Mouse (Mus musculus): ENCODE measurements at regions not wholly inside any gene's neighbourhood (a gene's known extent, or its start where the extent isn't known, plus 50 kb on each side); places are given as distances from the start of the nearest gene placed in this dataset.

- H3K27me3 ChIP-seq (ENCODE audit: control insufficient read depth, insufficient read depth, low read length) = no peaks in the 10 kb centered on the region
Observed at GRCm38 (mm10) chr7:129141942-129142598, 114.8 kb upstream of the Plpp4 start.

GRCm38 (mm10) chr7:129142599-129142949, 114.3 kb upstream of the Plpp4 start:
- no peak for DNase-seq

More at GRCm38 (mm10) chr7:129141942-129142598, 114.8 kb upstream of the Plpp4 start:
- Histone ChIP-seq H3K9ac (ENCODE audit: low read depth, low read length) (no peak overlapping the region), H3K4me3 (no peak overlapping the region), H3K4me1 (ENCODE audit: control insufficient read depth, insufficient read depth, low read length) (no peaks in the 10 kb centered on the region), H3K27ac (no peak overlapping the region), H3K36me3 (ENCODE audit: control insufficient read depth, insufficient read depth, low read length) (no peaks in the 10 kb centered on the region), H3K79me2 (replicated peaks; ENCODE audit: control insufficient read depth, insufficient read depth, low read length) (no peaks in the 10 kb centered on the region)
- WGBS = 82% methylated on average over 6 of the region's 6 CpGs
- no peak for DNase-seq
- TF ChIP-seq POLR2A (IDR thresholded peaks at IDR 0.05; ENCODE audit: insufficient read depth, low read depth, low read length) (no peak), EP300 (IDR thresholded peaks at IDR 0.05; ENCODE audit: insufficient read depth, low read depth, low read length) (no peak), CTCF (IDR thresholded peaks at IDR 0.05) (no peak)
- intact Hi-C loops (cut with DNase I) = no loop called here

DNA sequence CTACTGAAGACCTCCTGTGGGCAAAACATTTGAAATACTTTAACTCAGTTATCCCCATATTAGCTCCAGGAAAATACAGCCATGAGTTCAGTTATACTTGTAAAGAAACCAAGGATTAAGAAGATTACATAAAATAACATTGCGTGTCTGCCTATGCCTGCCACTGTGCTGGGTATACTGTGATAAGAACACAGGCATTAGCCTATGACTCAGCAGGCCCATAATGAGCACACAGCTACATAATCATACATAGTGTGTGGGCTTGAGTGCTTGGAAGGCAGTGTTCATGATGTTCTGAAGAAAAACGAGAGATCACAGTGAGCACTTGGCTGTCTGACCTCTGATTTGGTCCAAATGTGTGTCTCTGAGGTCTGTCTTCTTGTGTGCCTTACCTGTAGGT, 101.3 kb upstream of the Plpp4 start:
- WGBS = 54% methylated on average over 2 of the region's 2 CpGs
- Histone ChIP-seq H3K9ac (ENCODE audit: low read depth, low read length) (no peak overlapping the region), H3K79me2 (replicated peaks; ENCODE audit: control insufficient read depth, insufficient read depth, low read length) (no peaks in the 10 kb centered on the region), H3K4me1 (ENCODE audit: control insufficient read depth, insufficient read depth, low read length) (no peaks in the 10 kb centered on the region), H3K27me3 (ENCODE audit: control insufficient read depth, insufficient read depth, low read length) (no peaks in the 10 kb centered on the region), H3K27ac (no peak overlapping the region), H3K4me3 (no peak overlapping the region), H3K36me3 (ENCODE audit: control insufficient read depth, insufficient read depth, low read length) (no peaks in the 10 kb centered on the region)
- DNase-seq = no peak
- intact Hi-C loops (cut with DNase I) = no loop called here
- TF ChIP-seq EP300 (IDR thresholded peaks at IDR 0.05; ENCODE audit: insufficient read depth, low read depth, low read length) (no peak), CTCF (IDR thresholded peaks at IDR 0.05) (no peak), POLR2A (IDR thresholded peaks at IDR 0.05; ENCODE audit: insufficient read depth, low read depth, low read length) (no peak)

More at GRCm38 (mm10) chr7:129142599-129142949, 114.3 kb upstream of the Plpp4 start:
- Histone ChIP-seq H3K27me3 (ENCODE audit: control insufficient read depth, insufficient read depth, low read length) (no peaks in the 10 kb centered on the region), H3K79me2 (replicated peaks; ENCODE audit: control insufficient read depth, insufficient read depth, low read length) (no peaks in the 10 kb centered on the region), H3K9ac (ENCODE audit: low read depth, low read length) (no peak overlapping the region), H3K4me3 (no peak overlapping the region), H3K4me1 (ENCODE audit: control insufficient read depth, insufficient read depth, low read length) (no peaks in the 10 kb centered on the region), H3K27ac (no peak overlapping the region), H3K36me3 (ENCODE audit: control insufficient read depth, insufficient read depth, low read length) (no peaks in the 10 kb centered on the region)
- TF ChIP-seq POLR2A (IDR thresholded peaks at IDR 0.05; ENCODE audit: insufficient read depth, low read depth, low read length) (no peak), EP300 (IDR thresholded peaks at IDR 0.05; ENCODE audit: insufficient read depth, low read depth, low read length) (no peak), CTCF (IDR thresholded peaks at IDR 0.05) (no peak)
- WGBS = 82% methylated on average over 5 of the region's 5 CpGs
- intact Hi-C loops (cut with DNase I) = no loop called here

DNA sequence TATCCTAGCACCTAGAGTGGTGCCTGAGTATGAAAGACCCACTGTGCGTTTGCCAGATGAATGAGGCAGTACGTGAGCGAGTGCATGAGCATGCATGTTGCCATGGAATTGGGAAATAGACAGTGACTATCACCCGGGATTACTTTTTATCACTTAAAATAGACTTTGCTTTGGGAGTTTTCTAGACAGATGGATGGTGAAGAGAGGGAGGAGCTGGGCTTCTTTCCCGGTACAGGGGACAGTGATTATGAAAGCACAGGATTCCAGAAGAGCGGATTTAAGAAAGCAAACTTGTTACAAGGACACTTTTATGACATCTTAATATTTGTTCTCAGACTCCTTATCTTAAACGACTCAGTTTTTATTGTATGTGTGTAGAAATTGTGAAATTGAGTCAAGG, 86.9 kb upstream of the Plpp4 start:
- Histone ChIP-seq H3K36me3 (ENCODE audit: control insufficient read depth, insufficient read depth, low read length) (no peaks in the 10 kb centered on the region), H3K9ac (ENCODE audit: low read depth, low read length) (no peak overlapping the region), H3K27ac (no peak overlapping the region), H3K79me2 (replicated peaks; ENCODE audit: control insufficient read depth, insufficient read depth, low read length) (no peaks in the 10 kb centered on the region), H3K4me1 (ENCODE audit: control insufficient read depth, insufficient read depth, low read length) (no peaks in the 10 kb centered on the region), H3K4me3 (no peak overlapping the region), H3K27me3 (ENCODE audit: control insufficient read depth, insufficient read depth, low read length) (no peaks in the 10 kb centered on the region)
- intact Hi-C loops (cut with DNase I) = no loop called here
- DNase-seq = no peak
- TF ChIP-seq CTCF (IDR thresholded peaks at IDR 0.05) = no peak
- TF ChIP-seq EP300 (IDR thresholded peaks at IDR 0.05; ENCODE audit: insufficient read depth, low read depth, low read length) = no peak
- TF ChIP-seq POLR2A (IDR thresholded peaks at IDR 0.05; ENCODE audit: insufficient read depth, low read depth, low read length) = no peak
- 75% methylated on average over 7 of the region's 7 CpGs for WGBS

- intact Hi-C loops (cut with DNase I) = no loop called here
- WGBS = 82% methylated on average over 1 of the region's 1 CpGs
- Histone ChIP-seq H3K4me1 (ENCODE audit: control insufficient read depth, insufficient read depth, low read length) (no peaks in the 10 kb centered on the region), H3K27me3 (ENCODE audit: control insufficient read depth, insufficient read depth, low read length) (no peaks in the 10 kb centered on the region), H3K4me3 (no peak overlapping the region), H3K9ac (ENCODE audit: low read depth, low read length) (no peak overlapping the region), H3K27ac (no peak overlapping the region), H3K36me3 (ENCODE audit: control insufficient read depth, insufficient read depth, low read length) (no peaks in the 10 kb centered on the region), H3K79me2 (replicated peaks; ENCODE audit: control insufficient read depth, insufficient read depth, low read length) (no peaks in the 10 kb centered on the region)
- DNase-seq = no peak
- no peak for TF ChIP-seq EP300 (IDR thresholded peaks at IDR 0.05; ENCODE audit: insufficient read depth, low read depth, low read length)
- no peak for TF ChIP-seq CTCF (IDR thresholded peaks at IDR 0.05)
- TF ChIP-seq POLR2A (IDR thresholded peaks at IDR 0.05; ENCODE audit: insufficient read depth, low read depth, low read length) = no peak
Observed at GRCm38 (mm10) chr7:129190933-129191332, 65.9 kb upstream of the Plpp4 start.

DNA sequence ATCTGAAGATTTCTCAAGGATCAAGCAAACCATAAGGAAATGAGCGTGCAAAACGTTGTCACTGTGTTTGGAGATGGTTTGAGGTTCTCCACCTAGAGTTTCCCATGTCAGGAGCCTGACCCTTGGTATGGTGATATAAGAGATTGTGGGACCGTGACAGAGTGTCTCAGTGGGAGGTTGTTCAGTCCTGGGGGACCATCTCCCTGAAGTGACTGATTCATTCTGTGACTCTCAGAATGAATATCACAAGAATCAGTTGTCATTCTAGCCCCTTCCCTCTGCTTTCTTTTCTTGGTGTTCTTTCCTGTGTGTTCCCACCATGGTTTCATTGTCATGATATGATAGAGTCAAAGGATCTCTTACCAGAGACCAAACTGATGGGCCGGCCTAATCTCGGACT, 49.8 kb upstream of the Plpp4 start:
- H3K4me1 ChIP-seq (ENCODE audit: control insufficient read depth, insufficient read depth, low read length) = no peaks in the 10 kb centered on the region
- intact Hi-C loops (cut with DNase I) = no loop called here
- H3K27ac ChIP-seq = no peak overlapping the region
- no peak for TF ChIP-seq POLR2A (IDR thresholded peaks at IDR 0.05; ENCODE audit: insufficient read depth, low read depth, low read length)
- TF ChIP-seq CTCF (IDR thresholded peaks at IDR 0.05) = no peak
- TF ChIP-seq EP300 (IDR thresholded peaks at IDR 0.05; ENCODE audit: insufficient read depth, low read depth, low read length) = no peak
- no peak overlapping the region for H3K9ac ChIP-seq (ENCODE audit: low read depth, low read length)
- DNase-seq = no peak
- H3K27me3 ChIP-seq (ENCODE audit: control insufficient read depth, insufficient read depth, low read length) = 0 out of 2 replicates have a peak, but pooled peaks cover 2% of the 10 kb centered on the region
- H3K79me2 ChIP-seq (replicated peaks; ENCODE audit: control insufficient read depth, insufficient read depth, low read length) = no peaks in the 10 kb centered on the region
- H3K4me3 ChIP-seq = no peak overlapping the region
- H3K36me3 ChIP-seq (ENCODE audit: control insufficient read depth, insufficient read depth, low read length) = no peaks in the 10 kb centered on the region
- WGBS = 75% methylated on average over 5 of the region's 5 CpGs
